Mouse (Mus musculus) cerebellum, adult 2 months (tissue): ENCODE data around the gene Hspa4l.

Experiments
- CTCF ChIP-seq: fragments of 200-500 bp; IDR thresholded peaks from 2 replicates; pipeline ENCODE4 v1.5.1; 2011; ENCODE audit warnings: low read depth, mild to moderate bottlenecking, control low read depth, low read length, moderate library complexity, borderline replicate concordance; ENCODE audit not compliant: insufficient read depth
- POLR2A ChIP-seq: fragments of 200-500 bp; IDR thresholded peaks from 2 replicates; pipeline ENCODE4 v1.6.1; 2011; ENCODE audit warnings: low read length, control low read depth, borderline replicate concordance; ENCODE audit not compliant: insufficient read depth

GRCm38 (mm10) chr3:40716056-40716455, 28.2 kb upstream of the Hspa4l start:
- TF ChIP-seq POLR2A (no peak), CTCF (no peak)
